Mouse (Mus musculus): Measurements from ENCODE around the gene Cplx3.

The Cplx3 gene

GRCm38 (mm10) chr9:57625674-57626500 lies 19.8 kb upstream of the Cplx3 start:
- Histone ChIP-seq H3K27me3 (ENCODE audit: control insufficient read depth, insufficient read depth, low read length, poor library complexity, severe bottlenecking) (no peaks in the 10 kb centered on the region), H3K36me3 (ENCODE audit: control insufficient read depth, insufficient read depth, low read length, poor library complexity, severe bottlenecking) (peaks cover 37% of the 10 kb centered on the region)
- DNase-seq (ENCODE audit: low read depth, low spot score), result no peak

- DNase-seq (ENCODE audit: low read depth, low spot score), result no peak
Observed at GRCm38 (mm10) chr9:57624295-57624694, 18.2 kb upstream of the Cplx3 start.

GRCm38 (mm10) chr9:57620674-57621073 lies 14.6 kb upstream of the Cplx3 start, which contains the start of gene Lman1l:
Lman1l (minus strand) TSS chr9:57620774.
- Histone ChIP-seq H3K27me3 (ENCODE audit: control insufficient read depth, insufficient read depth, low read length, poor library complexity, severe bottlenecking) (no peaks in the 10 kb centered on the region), H3K36me3 (ENCODE audit: control insufficient read depth, insufficient read depth, low read length, poor library complexity, severe bottlenecking) (peaks cover 5% of the 10 kb centered on the region)
- DNase-seq (ENCODE audit: low read depth, low spot score), result no peak

More at GRCm38 (mm10) chr9:57624295-57624694, 18.2 kb upstream of the Cplx3 start:
- H3K36me3 ChIP-seq (ENCODE audit: control insufficient read depth, insufficient read depth, low read length, poor library complexity, severe bottlenecking), result peaks cover 27% of the 10 kb centered on the region
- no peaks in the 10 kb centered on the region for H3K27me3 ChIP-seq (ENCODE audit: control insufficient read depth, insufficient read depth, low read length, poor library complexity, severe bottlenecking)

- DNase-seq (ENCODE audit: low read depth, low spot score), result no peak
- H3K36me3 ChIP-seq (ENCODE audit: control insufficient read depth, insufficient read depth, low read length, poor library complexity, severe bottlenecking), result no peaks in the 10 kb centered on the region
Observed at GRCm38 (mm10) chr9:57618854-57619253, 12.8 kb upstream of the Cplx3 start.

GRCm38 (mm10) chr9:57617556-57618169 lies 11.6 kb upstream of the Cplx3 start:
- Histone ChIP-seq H3K27me3 (ENCODE audit: control insufficient read depth, insufficient read depth, low read length, poor library complexity, severe bottlenecking) (no peaks in the 10 kb centered on the region), H3K36me3 (ENCODE audit: control insufficient read depth, insufficient read depth, low read length, poor library complexity, severe bottlenecking) (no peaks in the 10 kb centered on the region)
- DNase-seq (ENCODE audit: low read depth, low spot score), result no peak

More at GRCm38 (mm10) chr9:57618854-57619253, 12.8 kb upstream of the Cplx3 start:
- H3K27me3 ChIP-seq (ENCODE audit: control insufficient read depth, insufficient read depth, low read length, poor library complexity, severe bottlenecking), result no peaks in the 10 kb centered on the region

- no peaks in the 10 kb centered on the region for H3K27me3 ChIP-seq (ENCODE audit: control insufficient read depth, insufficient read depth, low read length, poor library complexity, severe bottlenecking)
- no peak for DNase-seq (ENCODE audit: low read depth, low spot score)
- H3K36me3 ChIP-seq (ENCODE audit: control insufficient read depth, insufficient read depth, low read length, poor library complexity, severe bottlenecking), result no peaks in the 10 kb centered on the region
Observed at GRCm38 (mm10) chr9:57614786-57615185, 8.7 kb upstream of the Cplx3 start.

GRCm38 (mm10) chr9:57613975-57614374 lies 7.9 kb upstream of the Cplx3 start:
- no peak for DNase-seq (ENCODE audit: low read depth, low spot score)
- H3K36me3 ChIP-seq (ENCODE audit: control insufficient read depth, insufficient read depth, low read length, poor library complexity, severe bottlenecking), result no peaks in the 10 kb centered on the region
- H3K27me3 ChIP-seq (ENCODE audit: control insufficient read depth, insufficient read depth, low read length, poor library complexity, severe bottlenecking), result no peaks in the 10 kb centered on the region

- no peak for DNase-seq (ENCODE audit: low read depth, low spot score)
- Histone ChIP-seq H3K36me3 (ENCODE audit: control insufficient read depth, insufficient read depth, low read length, poor library complexity, severe bottlenecking) (no peaks in the 10 kb centered on the region), H3K27me3 (ENCODE audit: control insufficient read depth, insufficient read depth, low read length, poor library complexity, severe bottlenecking) (no peaks in the 10 kb centered on the region)
Observed at GRCm38 (mm10) chr9:57612587-57612986, 6.5 kb upstream of the Cplx3 start.

- H3K27me3 ChIP-seq (ENCODE audit: control insufficient read depth, insufficient read depth, low read length, poor library complexity, severe bottlenecking), result no peaks in the 10 kb centered on the region
- no peak for DNase-seq (ENCODE audit: low read depth, low spot score)
- H3K36me3 ChIP-seq (ENCODE audit: control insufficient read depth, insufficient read depth, low read length, poor library complexity, severe bottlenecking), result no peaks in the 10 kb centered on the region
Observed at GRCm38 (mm10) chr9:57610359-57610826, 4.3 kb upstream of the Cplx3 start.

GRCm38 (mm10) chr9:57609803-57610202 lies 3.7 kb upstream of the Cplx3 start:
- Histone ChIP-seq H3K27me3 (ENCODE audit: control insufficient read depth, insufficient read depth, low read length, poor library complexity, severe bottlenecking) (no peaks in the 10 kb centered on the region), H3K36me3 (ENCODE audit: control insufficient read depth, insufficient read depth, low read length, poor library complexity, severe bottlenecking) (no peaks in the 10 kb centered on the region)
- no peak for DNase-seq (ENCODE audit: low read depth, low spot score)

GRCm38 (mm10) chr9:57605503-57605902 lies 578 bp downstream of the Cplx3 start:
- no peaks in the 10 kb centered on the region for H3K27me3 ChIP-seq (ENCODE audit: control insufficient read depth, insufficient read depth, low read length, poor library complexity, severe bottlenecking)
- DNase-seq (ENCODE audit: low read depth, low spot score), result no peak
- H3K36me3 ChIP-seq (ENCODE audit: control insufficient read depth, insufficient read depth, low read length, poor library complexity, severe bottlenecking), result no peaks in the 10 kb centered on the region

- H3K27me3 ChIP-seq (ENCODE audit: control insufficient read depth, insufficient read depth, low read length, poor library complexity, severe bottlenecking), result no peaks in the 10 kb centered on the region
- H3K36me3 ChIP-seq (ENCODE audit: control insufficient read depth, insufficient read depth, low read length, poor library complexity, severe bottlenecking), result no peaks in the 10 kb centered on the region
- no peak for DNase-seq (ENCODE audit: low read depth, low spot score)
Observed at GRCm38 (mm10) chr9:57604875-57605274, 1.2 kb downstream of the Cplx3 start.

- DNase-seq (ENCODE audit: low read depth, low spot score), result no peak
- Histone ChIP-seq H3K36me3 (ENCODE audit: control insufficient read depth, insufficient read depth, low read length, poor library complexity, severe bottlenecking) (no peaks in the 10 kb centered on the region), H3K27me3 (ENCODE audit: control insufficient read depth, insufficient read depth, low read length, poor library complexity, severe bottlenecking) (no peaks in the 10 kb centered on the region)
Observed at GRCm38 (mm10) chr9:57602098-57602497, 4.0 kb downstream of the Cplx3 start.

- Histone ChIP-seq H3K36me3 (ENCODE audit: control insufficient read depth, insufficient read depth, low read length, poor library complexity, severe bottlenecking) (no peaks in the 10 kb centered on the region), H3K27me3 (ENCODE audit: control insufficient read depth, insufficient read depth, low read length, poor library complexity, severe bottlenecking) (no peaks in the 10 kb centered on the region)
- no peak for DNase-seq (ENCODE audit: low read depth, low spot score)
Observed at GRCm38 (mm10) chr9:57601353-57601706, 4.8 kb downstream of the Cplx3 start.

GRCm38 (mm10) chr9:57600620-57601352 lies 5.3 kb downstream of the Cplx3 start:
- no peak for DNase-seq (ENCODE audit: low read depth, low spot score)
- Histone ChIP-seq H3K27me3 (ENCODE audit: control insufficient read depth, insufficient read depth, low read length, poor library complexity, severe bottlenecking) (no peaks in the 10 kb centered on the region), H3K36me3 (ENCODE audit: control insufficient read depth, insufficient read depth, low read length, poor library complexity, severe bottlenecking) (no peaks in the 10 kb centered on the region)

Data from splenic B cell, adult 2 months (primary cell).